Mouse (Mus musculus) heart, adult 2 months (tissue): ENCODE measurements at regions not wholly inside any gene's neighbourhood (a gene's known extent, or its start where the extent isn't known, plus 50 kb on each side); places are given as distances from the start of the nearest gene placed in this dataset.

Experiments
- CTCF ChIP-seq: fragments of 200-600 bp; IDR thresholded peaks from 2 replicates; pipeline ENCODE4 v1.8.1; 2022; ENCODE audit warnings: antibody characterized with exemption, mild to moderate bottlenecking, moderate library complexity
- EP300 ChIP-seq: fragments of 200-500 bp; IDR thresholded peaks from 2 replicates; pipeline ENCODE4 v1.6.1; 2011; ENCODE audit warnings: low read depth, low read length, control low read depth; ENCODE audit not compliant: insufficient read depth
- POLR2A ChIP-seq: fragments of 200-500 bp; IDR thresholded peaks from 2 replicates; pipeline ENCODE4 v1.6.1; 2011; ENCODE audit warnings: mild to moderate bottlenecking, low read depth, low read length, control low read depth; ENCODE audit not compliant: insufficient read depth

DNA sequence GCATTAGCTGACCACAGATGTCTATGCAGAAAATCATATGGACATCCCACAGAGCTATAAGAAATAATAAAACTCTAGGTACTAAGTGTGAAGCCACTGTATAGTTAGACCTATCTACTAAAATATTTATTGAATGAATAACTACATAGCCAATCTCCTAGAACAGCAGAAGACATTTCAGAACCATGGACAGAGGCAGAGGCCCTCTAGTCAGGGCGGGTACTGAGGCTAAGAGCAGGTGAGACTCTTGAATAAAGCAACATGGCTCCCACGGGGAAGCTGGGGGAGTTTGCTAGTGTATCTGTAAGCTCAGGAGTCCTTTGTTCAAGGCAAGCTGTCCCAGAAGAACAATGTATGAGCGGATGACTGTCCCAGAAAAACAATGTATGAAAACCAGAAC lies 112.2 kb downstream of the Tle3 start:
- no peak for TF ChIP-seq POLR2A
- no peak for TF ChIP-seq CTCF
- no peak for TF ChIP-seq EP300
